Mouse (Mus musculus) thymus, adult 2 months (tissue): ENCODE data around the gene Ppfibp1.

Source experiments
- CTCF ChIP-seq: fragments of 200-500 bp; IDR thresholded peaks from 2 replicates; pipeline ENCODE4 v1.5.1; 2012; ENCODE audit warnings: mild to moderate bottlenecking, control low read depth, low read length, moderate library complexity, borderline replicate concordance; ENCODE audit not compliant: control insufficient read depth, poor library complexity, insufficient read depth; ENCODE audit errors: extremely low read depth
- POLR2A ChIP-seq: fragments of 200-500 bp; IDR thresholded peaks from 2 replicates; pipeline ENCODE4 v1.6.1; 2012; ENCODE audit warnings: mild to moderate bottlenecking, low read length, control low read depth, moderate library complexity; ENCODE audit not compliant: control insufficient read depth, poor library complexity, insufficient read depth; ENCODE audit errors: extremely low read depth

- TF ChIP-seq CTCF: no peak
- no peak for TF ChIP-seq POLR2A
Observed at GRCm38 (mm10) chr6:147055374-147055977, 167.2 kb downstream of the Ppfibp1 start.
